Mouse (Mus musculus): ENCODE data around the gene Ubxn11.

DNA sequence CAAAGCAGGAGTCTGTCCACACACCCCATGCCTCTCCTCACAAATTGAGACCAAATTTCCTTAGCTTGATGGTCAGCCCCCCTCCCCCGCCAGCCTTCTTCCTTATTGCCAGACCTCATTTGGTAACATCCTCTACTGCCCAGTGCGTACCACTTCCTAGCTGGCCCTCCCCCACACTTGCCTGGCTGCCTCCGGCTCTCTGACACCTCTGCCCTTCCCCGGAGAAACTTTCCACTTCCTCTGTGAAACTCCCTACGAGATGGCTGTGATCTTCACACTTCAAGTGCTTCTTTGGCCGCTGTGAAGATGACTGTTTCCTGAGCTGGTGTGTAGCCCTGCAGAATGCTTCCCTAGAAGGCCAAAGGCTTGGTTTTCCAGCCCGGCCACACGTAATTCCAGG lies 3.7 kb upstream of the Ubxn11 start:
- no peak for TF ChIP-seq CTCF (IDR thresholded peaks at IDR 0.05; ENCODE audit: borderline replicate concordance, insufficient read depth, low read depth, low read length)
- TF ChIP-seq POLR2A (IDR thresholded peaks at IDR 0.05; ENCODE audit: borderline replicate concordance, insufficient read depth, low read length) = no peak

All from cerebellum, adult 2 months (tissue).